Mouse (Mus musculus): ENCODE measurements around the gene Prickle1.

GRCm38 (mm10) chr15:93613606-93614005 lies 17.9 kb upstream of the Prickle1 start:
- TF ChIP-seq CTCF (IDR thresholded peaks at IDR 0.05; ENCODE audit: control insufficient read depth, insufficient read depth, low read length) (no peak), POLR2A (IDR thresholded peaks at IDR 0.05; ENCODE audit: borderline replicate concordance, control insufficient read depth, low read depth, low read length) (no peak)
